Mouse (Mus musculus): ENCODE measurements around the gene 1700122O11Rik.
A peak's percentile ranks its signal among the peaks of the same experiment; 100 is the strongest.

Gene 1700122O11Rik

DNA sequence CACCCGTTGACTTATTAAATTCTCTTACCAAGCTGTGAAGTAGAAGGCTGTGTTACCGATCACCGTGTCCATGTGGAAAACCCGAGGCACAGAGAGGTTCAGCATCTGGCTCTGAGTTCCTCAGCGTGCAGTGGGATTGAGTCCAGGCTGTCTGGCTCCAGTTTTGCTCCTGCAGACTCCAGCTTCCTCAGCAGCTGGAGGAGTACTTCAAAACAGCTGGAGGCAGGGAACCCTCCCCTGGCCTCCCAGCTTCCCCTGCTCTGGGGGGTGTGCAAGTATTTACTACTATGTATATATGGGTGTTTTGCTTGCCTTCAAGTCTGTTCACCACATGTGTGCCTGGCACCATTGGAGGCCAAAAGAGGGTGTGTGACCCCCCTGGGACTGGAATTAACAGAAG is 9.8 kb downstream of the 1700122O11Rik start:
- no peak for DNase-seq (ENCODE audit: low spot score in 2 of 2)

- DNase-seq (ENCODE audit: low spot score in 2 of 2): no peak
Observed at GRCm38 (mm10) chr17:48027677-48028076, 10.4 kb downstream of the 1700122O11Rik start.

DNA sequence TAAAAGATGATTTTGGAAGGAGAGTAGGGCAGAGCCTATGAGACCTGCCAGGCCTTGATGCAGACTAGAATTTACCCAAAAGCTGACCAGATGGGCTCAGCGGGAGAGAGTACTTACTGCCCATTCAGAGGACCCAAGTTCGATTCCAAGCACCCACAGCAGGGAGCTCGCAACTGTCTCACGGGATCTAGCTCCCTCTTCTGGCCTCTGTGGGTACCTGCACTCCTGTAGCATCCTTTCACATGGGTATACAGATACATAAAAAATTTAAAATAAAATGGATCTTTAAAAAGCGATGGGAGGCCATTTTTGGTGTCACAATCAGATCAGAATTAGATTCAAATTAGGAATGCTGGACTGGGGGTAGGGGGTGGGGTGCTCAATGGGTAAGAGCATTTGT is 11.1 kb downstream of the 1700122O11Rik start:
- DNase-seq (ENCODE audit: low spot score in 2 of 2): no peak

DNA sequence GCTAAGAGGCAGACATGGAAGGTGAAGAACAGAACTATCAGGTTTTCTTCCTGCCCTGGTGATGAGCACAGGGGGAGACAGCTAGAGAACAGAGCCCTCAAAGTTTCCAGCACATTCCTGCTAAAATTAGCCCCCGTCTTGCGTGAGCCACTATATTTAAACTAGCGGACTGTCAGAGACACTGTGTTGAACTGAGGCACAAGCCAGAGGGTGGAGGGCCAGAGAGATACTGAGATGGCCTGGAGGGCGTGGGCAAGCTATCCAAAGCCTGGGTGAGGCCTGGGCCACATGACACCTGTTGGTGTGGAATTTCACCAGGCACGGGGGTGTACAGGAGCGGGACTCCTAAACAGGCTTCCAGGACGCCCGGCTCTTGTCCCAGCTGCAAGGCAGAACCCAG is 14.0 kb downstream of the 1700122O11Rik start:
- DNase-seq (ENCODE audit: low spot score in 2 of 2): no peak

GRCm38 (mm10) chr17:48019585-48019984 is 18.5 kb downstream of the 1700122O11Rik start:
- no peak for DNase-seq (ENCODE audit: low spot score in 2 of 2)

DNA sequence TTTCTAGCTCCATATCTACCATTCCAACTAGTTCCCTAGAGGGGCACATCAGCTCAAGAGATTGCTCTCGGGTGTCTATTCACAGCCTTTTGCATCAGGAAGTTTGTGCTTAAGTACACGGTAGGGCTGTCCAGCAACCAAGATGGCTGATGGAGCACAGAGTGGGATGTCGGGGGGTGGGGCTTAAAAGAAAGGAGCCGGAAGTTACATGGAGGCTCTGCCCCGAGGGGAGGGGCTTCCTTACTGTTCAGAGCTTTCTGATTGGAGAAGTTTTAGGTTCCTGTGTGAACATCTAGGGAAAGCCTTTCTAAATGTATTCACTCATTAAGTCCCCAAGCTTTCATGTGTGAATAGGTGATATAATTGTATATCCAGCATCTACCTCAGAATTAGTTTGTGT is 21.5 kb downstream of the 1700122O11Rik start:
- no peak for DNase-seq (ENCODE audit: low spot score in 2 of 2)

DNA sequence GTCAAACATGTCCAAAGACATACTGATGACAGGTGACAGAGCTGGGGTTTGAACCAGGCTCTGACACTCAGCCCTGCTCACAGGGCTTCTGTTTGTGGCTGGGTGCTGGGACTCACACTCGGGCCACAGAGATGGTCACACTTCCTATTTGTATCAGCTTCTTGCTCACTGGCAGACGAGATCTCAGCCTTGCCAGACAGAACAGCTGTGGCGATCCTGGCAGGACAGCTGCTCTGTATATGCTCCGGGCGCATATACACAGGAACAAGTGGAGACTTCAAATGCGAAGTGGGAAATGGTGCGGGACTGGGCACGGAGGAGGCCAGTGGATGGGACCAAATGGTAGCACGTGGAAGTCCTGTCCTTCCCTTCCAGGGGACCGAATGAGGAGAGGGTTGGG is 25.5 kb downstream of the 1700122O11Rik start:
- no peak for DNase-seq (ENCODE audit: low spot score in 2 of 2)

GRCm38 (mm10) chr17:48011105-48011504 is 27.0 kb downstream of the 1700122O11Rik start:
- no peak for DNase-seq (ENCODE audit: low spot score in 2 of 2)

- no peak for DNase-seq (ENCODE audit: low spot score in 2 of 2)
Observed at GRCm38 (mm10) chr17:48010283-48010682, 27.8 kb downstream of the 1700122O11Rik start.

- DNase-seq (ENCODE audit: low spot score in 2 of 2): no peak
Observed at GRCm38 (mm10) chr17:48005816-48006215, 32.3 kb downstream of the 1700122O11Rik start.

DNA sequence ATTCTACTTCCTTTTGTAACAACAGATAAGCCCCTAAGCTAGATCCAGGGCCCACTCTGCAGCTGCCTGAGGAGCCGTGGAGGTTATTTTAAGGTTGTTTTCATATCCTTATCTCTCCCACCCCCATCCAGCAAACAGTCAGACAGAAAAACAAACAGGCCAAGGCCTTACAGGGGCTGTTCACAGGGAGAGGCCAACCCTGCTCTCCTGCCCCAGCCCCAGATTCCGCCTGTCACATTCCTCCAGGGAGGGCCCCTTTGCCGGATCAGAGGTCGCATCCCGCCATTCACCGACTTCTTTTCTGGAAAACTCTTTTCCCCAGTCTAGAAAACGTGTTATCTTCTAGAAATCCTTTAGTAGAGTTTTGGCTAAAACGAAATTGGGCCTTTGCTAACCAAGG is 33.0 kb downstream of the 1700122O11Rik start:
- no peak for DNase-seq (ENCODE audit: low spot score in 2 of 2)

GRCm38 (mm10) chr17:48004619-48005018 is 33.5 kb downstream of the 1700122O11Rik start:
- no peak for DNase-seq (ENCODE audit: low spot score in 2 of 2)

- no peak for DNase-seq (ENCODE audit: low spot score in 2 of 2)
Observed at GRCm38 (mm10) chr17:48002486-48002885, 35.6 kb downstream of the 1700122O11Rik start.

DNA sequence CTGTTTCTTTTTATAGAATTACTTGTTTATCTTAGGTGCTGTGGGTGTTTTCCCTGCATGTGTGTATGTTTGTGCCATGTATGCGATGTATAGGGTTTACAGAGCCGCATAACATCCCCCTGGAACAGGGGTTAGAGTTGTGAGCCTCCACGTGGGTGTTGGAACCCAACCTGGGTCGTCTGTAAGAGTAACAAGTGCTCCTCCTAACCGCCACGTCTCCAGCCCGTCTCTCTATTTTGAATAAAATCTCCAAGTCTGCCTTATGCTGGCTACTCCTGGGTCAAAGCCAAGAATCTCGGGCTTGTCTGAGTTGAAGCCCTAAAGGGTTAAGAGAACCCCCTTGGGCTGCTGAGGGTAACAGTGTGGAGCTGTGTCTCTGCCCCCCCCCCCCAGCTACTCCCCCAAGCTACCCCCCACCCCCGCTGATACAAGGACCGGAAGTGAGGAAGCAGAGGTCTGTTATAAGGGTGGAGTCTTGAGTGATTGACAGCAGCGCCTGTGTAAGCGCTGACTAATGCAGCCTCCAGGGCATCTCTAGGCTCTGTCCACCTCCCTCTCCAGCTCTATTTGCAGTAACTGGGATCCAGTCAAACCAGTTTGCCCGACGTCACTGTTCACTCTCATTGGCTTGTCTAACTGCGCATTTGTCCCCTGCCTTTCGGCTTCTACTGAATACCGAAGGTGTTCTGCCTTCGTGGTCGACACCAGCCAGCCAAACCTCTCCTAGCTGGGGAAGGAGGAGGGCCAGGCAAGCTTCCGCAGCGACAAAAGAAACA is 36.3 kb downstream of the 1700122O11Rik start:
- peak; percentile 11 to 28 for DNase-seq (ENCODE audit: low spot score in 2 of 2)

DNA sequence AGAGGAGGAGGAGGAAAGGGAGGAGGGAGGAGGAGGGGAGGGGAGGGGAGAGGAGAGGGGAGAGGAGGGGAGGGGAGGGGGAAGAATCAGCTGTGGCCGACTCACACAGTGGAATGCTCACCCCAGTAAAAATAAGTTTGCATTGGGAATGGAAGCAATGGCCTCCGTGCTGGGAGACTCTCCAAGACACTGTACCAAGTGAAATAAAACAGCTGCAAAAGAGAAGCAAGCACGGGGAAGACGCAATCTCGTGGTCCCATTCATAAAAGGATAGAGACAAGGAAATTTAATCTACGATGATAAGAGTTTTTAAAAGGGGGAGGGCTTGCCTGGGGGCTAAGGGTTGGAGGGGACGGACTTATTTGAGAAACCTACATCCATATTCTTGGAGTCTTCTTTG is 36.9 kb downstream of the 1700122O11Rik start:
- DNase-seq (ENCODE audit: low spot score in 2 of 2): no peak

DNA sequence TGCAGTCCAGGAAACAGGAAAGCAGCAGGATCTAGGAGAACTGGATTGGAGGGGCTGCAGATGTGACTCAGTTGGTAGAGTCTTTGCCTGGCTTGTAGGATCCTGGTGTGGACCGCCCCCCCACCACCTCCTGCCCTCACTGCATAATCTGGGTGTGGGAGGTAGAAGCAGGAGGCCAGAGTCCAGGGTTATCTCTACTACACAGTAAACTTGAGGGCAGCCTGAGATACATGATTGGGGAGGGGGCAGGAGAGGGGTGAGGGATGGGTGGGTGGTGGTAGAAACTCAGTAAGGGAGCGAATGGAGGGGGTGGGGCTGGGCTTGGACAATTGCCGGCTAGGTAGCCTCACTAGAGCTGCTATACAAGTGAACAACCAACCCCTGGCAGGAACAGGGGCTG is 38.3 kb downstream of the 1700122O11Rik start:
- DNase-seq (ENCODE audit: low spot score in 2 of 2): no peak

DNA sequence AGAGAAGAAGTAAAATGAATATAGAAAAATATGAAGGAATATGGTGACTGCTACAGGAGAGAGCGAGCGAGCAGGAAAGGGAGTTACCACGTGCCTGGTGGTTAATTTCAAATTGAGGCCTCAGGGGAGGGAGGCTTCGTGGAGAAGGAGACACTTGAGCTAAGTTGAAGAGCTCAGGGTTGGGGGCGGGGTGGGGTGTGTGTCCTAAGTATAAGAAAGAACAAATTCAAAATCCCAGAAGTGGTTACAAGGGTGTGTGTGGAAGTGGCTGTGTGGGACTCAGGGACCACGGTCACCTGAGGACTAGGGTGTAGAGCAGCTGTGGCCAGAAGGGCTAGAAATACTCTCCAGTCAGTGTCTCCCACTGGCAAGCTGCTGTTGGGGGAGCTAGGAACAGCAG is 38.7 kb downstream of the 1700122O11Rik start:
- DNase-seq (ENCODE audit: low spot score in 2 of 2): no peak

GRCm38 (mm10) chr17:47997806-47998205 is 40.3 kb downstream of the 1700122O11Rik start:
- no peak for DNase-seq (ENCODE audit: low spot score in 2 of 2)

- DNase-seq (ENCODE audit: low spot score in 2 of 2): no peak
Observed at GRCm38 (mm10) chr17:47990392-47991123, 47.5 kb downstream of the 1700122O11Rik start.

GRCm38 (mm10) chr17:47989951-47990378 is 48.1 kb downstream of the 1700122O11Rik start:
- peak in 1 of 2 experiments; percentile 34 for DNase-seq (ENCODE audit: low spot score in 2 of 2)

DNA sequence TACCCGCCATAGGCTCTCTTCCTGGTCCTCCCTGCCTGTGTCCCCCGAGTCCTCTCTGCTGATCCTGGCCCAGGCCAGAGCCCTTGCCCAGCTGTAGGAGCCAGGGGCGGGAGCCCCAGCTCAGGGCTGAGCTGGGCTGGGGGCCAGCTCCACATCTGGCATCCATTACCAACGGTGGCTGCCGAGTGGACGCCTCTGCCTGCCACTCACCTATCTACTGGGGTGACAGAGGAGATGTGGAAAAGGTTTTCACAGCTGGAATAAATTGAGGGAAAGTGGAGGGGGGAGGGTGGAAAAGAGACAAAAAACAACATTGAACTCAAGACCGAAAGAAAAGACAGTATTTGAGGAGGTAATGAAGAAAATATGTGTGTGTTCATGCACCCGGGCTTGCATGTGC is 49.3 kb downstream of the 1700122O11Rik start:
- DNase-seq (ENCODE audit: low spot score in 2 of 2): no peak

- no peak for DNase-seq (ENCODE audit: low spot score in 2 of 2)
Observed at GRCm38 (mm10) chr17:47988074-47988473, 50.0 kb downstream of the 1700122O11Rik start.
